Mouse (Mus musculus): ENCODE measurements around the gene Gm13199. TPM values are rescaled to one million over a fixed set of nuclear protein-coding genes. Genes with fewer than 3 reads are reported as not detected.

Gene Gm13199
- polyA plus RNA-seq (2014; fragmentation: Illumina TruSeq; extraction: RNeasy Lipid Tissue Mini Kit (QIAGEN cat#74804); ENCODE audit: low replicate concordance), result not detected

DNA sequence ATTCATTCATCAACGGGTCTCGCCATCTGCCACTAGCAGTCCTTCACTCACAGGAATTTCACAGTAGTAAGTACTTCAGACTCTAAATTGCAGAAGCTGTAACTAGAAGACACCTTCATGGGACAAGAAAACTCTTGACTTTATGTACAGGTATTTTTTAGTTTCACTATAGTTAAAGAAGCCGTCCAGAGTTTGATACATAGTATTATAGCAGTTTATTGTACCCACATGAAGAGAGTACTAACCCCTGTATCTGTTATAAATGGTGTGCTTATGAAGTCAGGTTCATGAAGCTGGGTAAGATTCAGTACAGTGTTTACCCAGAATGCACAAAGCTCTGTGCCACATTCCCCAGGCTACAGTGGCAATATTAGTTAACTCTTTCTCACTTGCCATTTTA, at the start of gene Gm13199:
Gene Gm13199, minus strand, starts transcription at position 101 of the 400 bp plus-strand sequence.

GRCm38 (mm10) chr2:5894843-5895570, 32.3 kb upstream of the Gm13199 start, which contains the start of gene Sec61a2:
TSS of gene Sec61a2 (minus strand) at chr2:5895432.

DNA sequence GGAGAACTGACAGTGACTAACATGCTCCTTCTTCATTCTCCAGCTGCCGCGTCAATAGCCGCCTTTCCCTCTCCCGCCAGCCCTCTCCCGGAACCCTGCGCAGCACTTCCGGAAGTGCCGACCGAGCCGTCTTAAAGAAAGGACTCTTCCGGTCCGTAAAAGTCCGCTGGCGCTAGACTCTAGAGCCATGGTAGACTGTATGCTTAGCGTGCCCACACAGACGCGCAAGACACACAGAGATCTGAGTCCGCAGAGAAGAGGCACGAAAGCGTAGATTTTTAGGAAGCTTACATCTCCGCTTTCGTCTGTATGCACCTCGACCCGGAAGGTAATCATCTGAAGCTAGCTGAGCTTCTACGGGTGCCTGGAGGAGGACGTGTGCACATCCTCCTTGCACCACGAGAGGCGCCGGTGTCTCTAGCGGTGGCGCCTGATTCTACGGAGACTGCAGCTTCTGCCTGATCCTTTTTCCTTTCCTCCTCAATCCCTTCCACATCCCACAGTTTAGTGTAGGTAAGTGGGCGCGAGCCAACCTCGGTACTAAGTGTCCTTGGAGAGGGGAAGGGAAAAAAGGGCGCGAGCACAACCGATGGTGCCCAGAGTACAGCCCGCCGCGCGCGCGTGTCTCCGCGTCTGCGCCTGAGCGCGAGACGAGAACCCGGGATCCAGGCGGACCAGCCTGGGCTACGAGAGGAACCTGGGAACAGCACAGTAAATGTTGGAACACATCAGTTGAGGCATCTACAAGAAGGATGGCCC, 17.7 kb downstream of the Gm13199 start, which contains the start of the genes Nudt5 and Cdc123:
Gene Nudt5, plus strand, starts transcription at position 147 of the 759 bp plus-strand sequence.
Gene Cdc123, minus strand, starts transcription at position 292 of the 759 bp plus-strand sequence.

Other genes starting within 250 kb of the Gm13199 start
- 27.5 TPM for gene Camk1d, start 148.4 kb downstream of the Gm13199 start, polyA plus RNA-seq (2014; fragmentation: Illumina TruSeq; extraction: RNeasy Lipid Tissue Mini Kit (QIAGEN cat#74804); ENCODE audit: low replicate concordance)
- gene Nudt5, start 17.9 kb downstream of the Gm13199 start, polyA plus RNA-seq (2014; fragmentation: Illumina TruSeq; extraction: RNeasy Lipid Tissue Mini Kit (QIAGEN cat#74804); ENCODE audit: low replicate concordance), result 143 TPM
- 235 TPM for gene Cdc123, start 17.8 kb downstream of the Gm13199 start, polyA plus RNA-seq (2014; fragmentation: Illumina TruSeq; extraction: RNeasy Lipid Tissue Mini Kit (QIAGEN cat#74804); ENCODE audit: low replicate concordance)
- gene Sec61a2, start 32.5 kb upstream of the Gm13199 start, polyA plus RNA-seq (2014; fragmentation: Illumina TruSeq; extraction: RNeasy Lipid Tissue Mini Kit (QIAGEN cat#74804); ENCODE audit: low replicate concordance), result 47.0 TPM
- gene Dhtkd1, start 79.9 kb upstream of the Gm13199 start, polyA plus RNA-seq (2014; fragmentation: Illumina TruSeq; extraction: RNeasy Lipid Tissue Mini Kit (QIAGEN cat#74804); ENCODE audit: low replicate concordance), result 0.74 TPM
- gene Upf2, start 88.5 kb upstream of the Gm13199 start, polyA plus RNA-seq (2014; fragmentation: Illumina TruSeq; extraction: RNeasy Lipid Tissue Mini Kit (QIAGEN cat#74804); ENCODE audit: low replicate concordance), result 59.1 TPM